Mouse (Mus musculus) intestine, embryonic 14.5 days (tissue): Measurements from ENCODE around the gene Ppp1r2. TPM values are rescaled to one million over a fixed set of nuclear protein-coding genes. Genes with fewer than 3 reads are reported as not detected.

Experiments
- microRNA-seq: library from miRNA; unstranded; fragments of <30 nt; microRNA quantifications from one replicate; pipeline ENCODE4, GENCODE M21; 2016
- polyA plus RNA-seq: library from polyadenylated mRNA; unstranded; fragments of >200 nt; fragmentation: Nextera tagmentation; extraction: Ambion mirVana; gene quantifications from 2 replicates; pipeline ENCODE4 v1.2.1, GENCODE M21; 2014

Gene Ppp1r2
- polyA plus RNA-seq, 1 experiment from 2014 or later = 85.2 TPM

Small RNAs within 50 kb of the gene (microRNA-seq; reads per million reads assigned to microRNA genes)
- gene Gm27415 = not detected

Other genes starting within 250 kb of the Ppp1r2 start
- 20.4 and 20.5 TPM in 2 replicates for gene Xxylt1, start 193.8 kb downstream of the Ppp1r2 start, polyA plus RNA-seq
- 24.6 and 27.3 TPM in 2 replicates for gene Acap2, start 74.0 kb downstream of the Ppp1r2 start, polyA plus RNA-seq
- gene Apod, start 39.5 kb upstream of the Ppp1r2 start, polyA plus RNA-seq = 0.49 and 0.67 TPM in 2 replicates
- 55.6 and 68.3 TPM in 2 replicates for gene Bdh1, start 147.0 kb upstream of the Ppp1r2 start, polyA plus RNA-seq